Mouse (Mus musculus): ENCODE measurements at regions not wholly inside any gene's neighbourhood (a gene's known extent, or its start where the extent isn't known, plus 50 kb on each side); places are given as distances from the start of the nearest gene placed in this dataset.

DNA sequence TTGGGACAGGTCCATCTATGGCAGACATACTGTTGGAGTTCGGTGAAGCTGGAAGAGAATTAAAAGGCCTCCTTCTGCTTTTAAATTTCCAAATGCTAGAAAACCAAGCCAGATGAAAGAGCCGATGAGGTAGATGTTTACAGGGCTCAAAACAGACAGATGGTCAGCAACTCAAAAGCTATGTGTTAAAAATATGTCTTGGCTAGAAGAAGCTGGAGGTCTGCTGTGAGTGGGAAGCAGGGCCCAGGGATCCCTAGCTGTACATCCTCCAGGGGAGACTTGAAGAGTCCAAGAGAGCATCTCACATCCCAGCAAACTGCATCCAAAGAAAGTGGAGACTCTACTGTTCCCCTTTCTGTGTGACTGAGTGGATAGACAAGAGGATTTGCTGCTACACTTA, 526.5 kb upstream of the Id2 start:
- no peak for DNase-seq (ENCODE audit: low spot score in 2 of 2)

DNA sequence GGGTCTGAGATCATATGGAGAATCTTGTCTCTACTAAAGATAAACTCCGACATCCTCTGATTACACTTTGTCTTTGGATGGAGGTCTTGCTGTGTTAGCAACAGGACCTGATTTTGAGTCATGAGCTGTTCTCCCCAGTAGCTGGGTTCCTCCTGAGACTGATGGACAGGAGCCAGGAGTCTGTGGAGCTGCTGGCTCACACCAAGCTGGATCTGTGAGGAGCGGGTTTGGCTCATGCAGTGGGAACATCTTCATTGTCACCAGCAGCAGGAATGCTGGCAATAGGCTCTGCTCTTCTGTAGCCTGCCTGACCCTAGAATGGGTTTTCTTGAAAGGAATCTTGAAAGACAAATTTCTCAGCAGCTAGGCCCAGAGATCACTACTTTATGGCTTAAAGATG, 524.2 kb upstream of the Id2 start:
- DNase-seq (ENCODE audit: low spot score in 2 of 2), result no peak

DNA sequence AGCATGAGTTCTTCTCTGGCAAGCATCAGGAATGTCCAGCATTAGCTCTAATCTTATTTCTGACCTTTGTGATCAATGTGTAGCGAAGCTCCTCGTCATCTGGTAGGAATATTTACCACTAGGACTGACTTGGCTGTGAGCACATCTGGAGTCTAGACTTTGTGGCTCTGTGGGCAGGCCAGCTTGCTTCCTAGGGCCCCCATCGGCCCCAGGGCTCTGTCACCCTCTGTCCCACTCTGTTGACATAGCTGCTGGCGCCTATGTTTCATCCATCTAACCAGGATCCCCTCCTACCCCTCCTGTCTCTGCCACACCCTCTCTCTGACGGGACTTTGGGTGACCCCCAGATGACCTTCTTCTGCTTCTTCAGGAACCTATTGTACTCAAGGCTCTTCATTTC, 520.6 kb upstream of the Id2 start:
- DNase-seq (ENCODE audit: low spot score in 2 of 2), result no peak

DNA sequence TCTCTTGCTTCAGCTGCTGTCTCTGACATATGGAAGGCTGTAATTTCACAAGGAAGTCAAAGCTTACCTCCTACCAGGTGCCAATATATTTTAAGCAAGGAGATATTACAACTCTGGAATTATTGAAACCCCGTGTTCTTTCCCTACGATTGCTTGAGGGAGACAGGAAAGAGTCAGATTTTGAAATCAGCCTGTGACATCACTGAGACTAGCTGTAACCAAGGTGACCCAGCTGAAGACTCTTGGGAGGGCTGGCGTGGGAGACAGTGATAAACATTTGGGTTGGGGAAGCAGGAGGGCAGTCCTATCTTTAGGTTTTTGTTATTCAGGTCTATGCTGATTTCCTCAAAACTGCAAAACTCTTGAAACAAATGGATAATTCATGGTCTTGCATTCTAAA, 518.4 kb upstream of the Id2 start:
- DNase-seq (ENCODE audit: low spot score in 2 of 2), result no peak

DNA sequence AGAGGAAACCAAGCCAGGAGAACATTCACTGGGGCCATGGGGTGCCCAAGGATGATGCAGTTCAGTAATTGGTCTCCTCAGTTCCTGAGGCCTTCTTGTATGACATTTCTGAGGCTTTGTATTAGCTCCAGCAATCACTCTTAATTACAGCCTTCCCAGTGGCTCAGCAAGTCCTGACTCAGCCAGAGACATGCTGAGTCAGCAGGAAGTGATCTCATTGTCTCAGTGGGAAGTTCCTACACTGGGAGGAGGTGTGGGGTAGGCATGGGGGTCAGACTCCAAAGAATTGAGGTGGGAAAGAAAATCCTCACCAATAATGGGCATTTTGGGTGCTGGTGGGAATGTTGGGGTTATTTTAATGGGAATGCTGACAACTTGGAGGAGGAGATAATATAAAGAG, 516.5 kb upstream of the Id2 start:
- DNase-seq (ENCODE audit: low spot score in 2 of 2), result no peak

DNA sequence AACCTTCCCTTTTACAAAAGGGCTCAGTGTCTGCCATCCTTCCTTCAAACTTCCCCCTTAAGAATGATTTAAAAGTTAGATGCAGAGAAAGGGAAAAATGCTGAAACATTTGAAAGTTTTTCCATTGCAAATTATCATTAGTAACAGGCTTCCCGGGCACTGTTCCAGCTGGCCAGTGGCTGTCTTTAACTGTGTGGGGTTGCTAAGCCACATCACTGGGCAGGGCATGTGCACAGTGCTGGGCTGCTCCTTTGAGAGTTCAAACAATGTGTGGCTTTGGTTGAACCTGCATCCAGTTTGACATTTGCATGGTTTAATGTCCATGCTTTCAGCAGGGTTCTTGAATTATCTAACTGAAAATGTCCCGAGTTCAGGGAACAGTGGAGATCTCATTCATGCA, 512.1 kb upstream of the Id2 start:
- DNase-seq (ENCODE audit: low spot score in 2 of 2), result peak in 1 of 2 experiments; percentile 4

DNA sequence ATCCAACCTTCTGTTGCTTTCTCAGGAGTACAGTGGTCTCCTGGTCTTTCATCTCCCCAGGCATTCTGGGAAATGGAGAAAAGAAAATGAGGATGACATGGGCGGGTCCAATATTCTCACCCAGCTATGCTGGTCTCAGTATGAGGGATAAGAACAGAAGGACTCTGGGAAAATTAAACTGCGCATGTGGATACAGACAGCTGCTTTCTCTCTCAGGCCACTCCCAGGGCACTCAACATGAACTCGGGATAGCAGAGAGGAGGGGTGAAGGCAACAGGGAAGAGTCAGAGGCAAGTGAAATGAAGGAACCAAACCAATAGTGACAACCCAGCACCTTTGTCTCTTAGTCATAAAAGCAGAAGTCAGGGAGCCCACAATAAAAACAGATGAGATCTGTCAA, 508.5 kb upstream of the Id2 start:
- DNase-seq (ENCODE audit: low spot score in 2 of 2), result no peak

DNA sequence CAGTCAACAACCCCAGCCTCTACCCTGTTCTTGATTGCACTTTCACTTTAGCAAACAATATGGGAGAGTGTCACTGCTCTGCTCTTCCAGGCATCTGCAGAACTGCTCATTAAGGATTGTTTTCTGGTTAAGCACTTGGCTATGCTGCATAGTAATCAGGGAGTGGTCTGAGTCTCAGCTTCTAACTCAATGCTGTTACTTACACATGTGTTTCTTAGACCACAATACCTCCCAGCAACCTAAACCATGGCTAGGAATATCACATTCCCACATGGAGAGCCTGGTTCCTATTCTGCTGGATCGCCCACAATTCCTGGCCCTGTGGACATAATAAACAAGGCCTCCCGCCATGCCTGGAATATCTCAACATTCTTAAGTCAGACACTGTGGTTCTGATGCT, 493.3 kb upstream of the Id2 start:
- DNase-seq (ENCODE audit: low spot score in 2 of 2), result no peak

DNA sequence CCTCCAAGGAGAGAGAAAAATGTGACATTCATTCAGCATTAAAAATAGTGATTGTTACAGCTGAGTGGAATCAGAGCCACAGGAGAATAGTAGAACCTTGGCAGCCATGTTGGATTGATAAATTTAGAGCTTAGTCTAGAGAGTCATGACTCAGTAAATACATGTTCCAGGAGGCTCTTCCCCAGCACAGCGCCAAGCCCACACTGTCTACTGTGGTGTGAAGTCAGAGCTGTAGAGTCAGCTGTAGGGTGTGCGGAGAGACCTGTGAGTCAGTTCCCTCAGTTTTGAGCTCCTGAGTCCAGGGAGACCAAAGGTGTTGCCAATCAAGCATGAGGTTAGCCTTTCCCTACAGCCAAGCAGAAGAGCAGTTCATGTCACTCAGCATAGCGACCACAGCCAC, 488.8 kb upstream of the Id2 start:
- no peak for DNase-seq (ENCODE audit: low spot score in 2 of 2)

DNA sequence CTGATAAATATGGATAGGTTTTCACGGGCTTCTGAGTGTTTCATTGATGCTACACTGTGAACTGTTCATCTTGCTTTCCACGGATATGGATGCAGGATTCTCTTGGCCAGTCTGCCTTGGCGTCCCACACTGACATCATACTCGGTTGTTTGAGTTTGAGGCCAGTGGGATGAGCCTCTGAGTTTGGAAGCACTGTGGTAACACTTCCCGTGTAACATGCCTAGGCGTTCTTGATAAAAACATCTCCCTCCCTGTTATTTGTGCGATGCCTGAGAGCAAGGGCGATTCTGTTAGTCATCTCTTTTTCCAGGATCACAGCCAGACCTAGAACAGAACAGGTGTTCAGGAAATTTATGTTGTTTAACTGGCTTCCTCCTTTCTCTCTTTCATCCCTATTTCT, 482.5 kb upstream of the Id2 start:
- DNase-seq (ENCODE audit: low spot score in 2 of 2), result no peak

DNA sequence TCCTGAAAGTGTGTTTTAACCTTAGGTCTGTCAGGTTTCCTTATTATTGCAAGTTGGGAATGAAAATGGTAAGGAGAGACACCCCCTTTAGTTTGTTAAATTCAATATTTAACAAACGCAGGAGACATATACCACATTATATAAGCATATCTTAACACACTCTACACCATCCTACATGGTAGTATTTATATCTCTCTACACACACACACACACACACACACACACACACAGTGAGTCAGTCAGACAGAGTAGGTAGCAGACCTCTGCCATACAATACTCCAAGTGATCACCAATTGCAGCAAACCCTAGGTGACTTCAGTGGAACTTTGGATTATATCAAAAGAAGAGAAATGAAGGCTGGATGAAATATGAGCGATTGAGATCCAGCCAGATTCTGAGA, 468.2 kb upstream of the Id2 start:
- no peak for DNase-seq (ENCODE audit: low spot score in 2 of 2)

DNA sequence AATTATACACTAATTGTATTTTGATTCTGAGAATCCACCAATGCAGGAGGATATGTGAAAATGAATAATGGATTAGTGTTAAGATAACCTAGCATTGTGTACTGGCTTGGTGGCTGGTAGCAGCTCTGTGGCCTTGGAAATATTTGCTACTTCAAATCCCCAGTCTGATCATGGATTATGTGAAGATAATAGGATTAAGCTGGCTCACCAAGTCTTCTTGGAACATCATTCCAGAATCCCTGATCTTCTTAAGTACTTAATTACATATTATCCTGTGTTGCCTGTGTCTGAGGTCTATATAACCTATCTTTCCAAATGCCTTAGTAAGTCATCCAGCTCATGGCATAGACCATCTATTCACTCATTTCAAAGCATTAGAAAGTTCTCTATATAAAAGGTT, 462.7 kb upstream of the Id2 start:
- no peak for DNase-seq (ENCODE audit: low spot score in 2 of 2)

DNA sequence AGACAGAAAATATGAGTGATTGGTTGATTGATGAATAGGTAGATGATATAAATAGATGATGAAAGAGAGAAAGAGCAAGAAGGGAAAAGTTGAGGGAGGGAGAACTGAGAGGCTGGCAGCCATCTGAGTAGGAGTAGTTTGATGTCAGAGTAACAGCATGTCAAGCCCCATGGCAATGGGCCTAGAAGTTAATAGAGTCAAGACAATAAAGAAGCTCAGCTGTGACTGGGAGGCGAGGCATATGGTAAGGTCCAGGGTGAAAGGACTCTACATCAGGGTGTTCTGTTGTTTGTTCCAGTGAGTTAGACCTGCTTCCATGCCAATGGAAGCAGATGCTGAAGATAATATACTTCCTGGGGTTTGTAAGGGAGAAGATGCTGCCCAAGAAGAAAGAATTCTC, 456.7 kb upstream of the Id2 start:
- DNase-seq (ENCODE audit: low spot score in 2 of 2), result no peak

DNA sequence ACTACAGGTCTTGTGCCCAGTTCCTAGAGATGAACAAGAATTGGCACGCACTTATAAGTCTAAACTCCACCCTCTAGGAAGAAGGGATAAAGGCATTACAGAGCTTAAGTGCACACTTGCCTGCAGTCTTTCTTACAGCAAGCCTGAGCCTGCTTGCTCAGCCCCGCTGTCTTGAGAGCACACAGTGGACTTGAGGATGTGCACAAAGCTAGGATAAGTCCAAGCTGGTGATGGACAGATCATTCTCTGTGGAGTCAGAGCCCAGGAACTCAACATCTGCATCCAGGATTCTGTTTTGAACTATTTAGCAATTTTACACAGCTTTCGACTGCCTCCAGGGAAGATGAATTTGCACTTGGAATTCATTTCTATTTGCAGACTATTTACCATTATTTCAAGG, 452.8 kb upstream of the Id2 start:
- no peak for DNase-seq (ENCODE audit: low spot score in 2 of 2)

DNA sequence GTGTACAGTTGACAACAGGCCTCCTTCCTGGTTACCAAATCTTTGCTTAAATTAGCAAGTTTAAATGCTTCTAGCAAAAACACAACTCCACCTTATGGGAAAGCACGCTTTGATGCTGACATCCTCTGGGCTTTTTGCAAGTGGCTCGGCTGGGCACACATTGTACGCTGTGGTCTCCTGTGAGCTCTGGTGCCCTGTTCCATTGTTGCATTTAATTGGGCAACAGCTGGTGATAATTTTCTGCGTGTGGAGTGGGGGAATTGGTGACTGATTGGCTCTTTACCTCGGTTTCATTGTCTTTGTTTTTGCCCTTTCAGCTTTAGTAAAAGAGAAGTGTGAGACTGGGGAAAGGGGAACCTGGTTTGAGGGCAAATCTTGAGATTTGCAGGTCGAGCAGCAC, 447.3 kb upstream of the Id2 start:
- DNase-seq (ENCODE audit: low spot score in 2 of 2), result no peak

DNA sequence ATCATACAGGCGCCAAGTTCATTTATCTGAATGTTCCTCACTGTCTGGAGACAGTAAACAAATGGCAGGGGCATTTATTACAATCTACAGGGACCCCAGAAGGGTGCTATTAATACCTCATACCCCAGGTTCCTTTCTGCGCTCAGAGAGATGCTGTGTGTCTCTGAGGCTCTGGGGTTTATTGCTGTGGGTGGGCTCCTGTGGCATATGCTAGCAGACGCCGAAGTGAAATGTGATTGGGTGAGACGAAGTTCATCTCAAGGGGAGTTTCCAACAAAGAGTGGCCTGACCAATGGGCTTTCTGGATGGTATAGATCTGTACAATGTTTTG, 437.6 kb upstream of the Id2 start:
- no peak for DNase-seq (ENCODE audit: low spot score in 2 of 2)

DNA sequence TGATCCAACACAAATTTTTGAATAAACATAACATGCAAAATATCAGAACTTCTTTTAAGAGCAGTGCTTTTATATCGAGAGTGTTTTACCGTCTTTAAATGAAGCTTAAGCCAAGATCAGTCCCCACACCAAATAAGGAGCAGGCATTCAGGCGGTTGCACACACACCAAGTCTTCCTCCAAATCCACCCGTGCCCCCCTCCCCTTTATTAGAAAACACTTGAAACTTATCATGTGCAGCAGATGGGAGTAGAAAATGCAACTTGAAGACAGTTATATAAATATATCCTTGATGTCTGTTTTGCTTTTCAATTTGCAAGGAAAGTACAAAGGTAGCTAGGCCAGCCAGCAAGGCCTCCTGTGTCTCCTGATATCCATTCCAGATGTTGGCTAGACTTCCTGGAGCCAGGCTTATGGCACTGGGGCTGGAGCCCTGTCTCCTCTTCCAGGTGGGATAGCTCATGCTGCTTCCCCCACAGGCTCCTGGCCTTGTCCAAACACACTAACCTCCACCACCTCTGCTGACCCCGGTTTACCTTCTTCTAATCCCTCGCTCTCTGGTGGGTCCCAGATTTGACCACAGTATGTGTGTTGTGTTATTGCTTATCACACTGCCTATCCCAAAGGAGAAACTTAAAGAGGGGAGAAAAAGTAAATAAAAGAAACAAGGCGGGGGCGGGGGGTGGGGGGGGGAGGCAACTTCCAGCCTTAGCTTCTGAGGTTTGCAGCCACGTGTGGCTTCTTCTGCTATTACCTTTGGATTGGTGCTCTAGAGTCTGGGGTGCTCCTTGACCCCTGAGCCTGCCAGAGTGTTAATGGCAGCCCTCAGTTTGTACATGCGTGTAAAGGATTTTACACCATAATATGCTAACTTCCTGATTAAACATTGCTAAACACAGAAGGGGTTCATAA, 437.0 kb upstream of the Id2 start:
- DNase-seq (ENCODE audit: low spot score in 2 of 2), result no peak

DNA sequence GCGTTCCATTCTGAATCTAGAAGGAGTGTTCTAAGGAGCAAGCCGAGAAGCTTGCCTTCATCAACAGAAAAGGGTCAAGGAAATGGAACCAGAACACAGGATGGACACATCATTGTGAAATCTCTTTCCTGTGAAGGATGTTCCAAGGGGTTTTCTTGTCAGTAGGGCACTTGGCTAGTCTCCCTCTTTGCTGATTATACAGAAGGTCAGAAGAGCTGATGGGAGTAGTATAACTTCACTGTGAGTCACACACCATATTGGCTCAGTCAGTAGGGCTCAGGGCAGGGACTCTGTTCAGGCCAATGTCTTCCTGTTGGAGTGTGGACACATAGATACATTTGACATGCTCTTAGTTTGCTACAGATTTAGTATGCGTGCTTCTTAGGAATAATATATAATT, 433.5 kb upstream of the Id2 start:
- DNase-seq (ENCODE audit: low spot score in 2 of 2), result no peak

DNA sequence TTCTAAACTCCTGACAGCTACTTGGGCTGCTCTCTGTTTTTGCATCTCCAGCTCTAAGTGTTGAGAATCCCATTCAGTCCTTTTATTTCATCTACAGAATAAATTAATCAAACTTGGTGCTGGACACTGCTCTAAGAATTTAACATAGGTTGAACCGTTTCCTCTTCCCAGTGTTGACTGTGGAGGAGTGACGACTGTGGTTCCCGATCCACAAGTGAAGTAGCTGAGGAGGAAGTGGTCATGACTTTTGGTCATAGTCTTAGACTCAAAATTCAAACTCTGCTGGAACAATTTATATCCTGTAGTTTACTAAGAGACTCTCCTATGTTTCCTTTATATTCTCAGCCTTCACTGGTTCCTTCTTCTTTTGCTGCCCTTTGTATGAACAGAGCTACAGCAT, 432.6 kb upstream of the Id2 start:
- no peak for DNase-seq (ENCODE audit: low spot score in 2 of 2)

DNA sequence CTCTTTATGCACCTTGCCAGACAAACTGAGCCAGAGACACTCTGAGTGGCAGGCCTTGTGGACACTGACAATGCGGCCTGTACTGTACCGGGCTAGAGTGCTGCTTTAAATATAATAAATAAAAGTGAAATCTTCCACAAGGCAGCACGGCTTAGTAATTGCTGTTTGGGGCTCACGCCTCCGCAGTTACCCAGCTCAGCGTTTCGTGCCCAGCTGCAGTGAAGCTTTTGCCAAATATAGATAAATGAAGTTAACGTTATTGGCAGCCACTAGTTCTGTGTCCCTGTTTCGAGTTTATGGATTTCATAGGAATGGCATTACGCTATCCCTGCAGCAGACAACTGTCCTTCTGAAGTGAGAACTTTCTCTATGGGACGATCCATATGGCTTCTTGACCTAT, 429.7 kb upstream of the Id2 start:
- no peak for DNase-seq (ENCODE audit: low spot score in 2 of 2)

DNA sequence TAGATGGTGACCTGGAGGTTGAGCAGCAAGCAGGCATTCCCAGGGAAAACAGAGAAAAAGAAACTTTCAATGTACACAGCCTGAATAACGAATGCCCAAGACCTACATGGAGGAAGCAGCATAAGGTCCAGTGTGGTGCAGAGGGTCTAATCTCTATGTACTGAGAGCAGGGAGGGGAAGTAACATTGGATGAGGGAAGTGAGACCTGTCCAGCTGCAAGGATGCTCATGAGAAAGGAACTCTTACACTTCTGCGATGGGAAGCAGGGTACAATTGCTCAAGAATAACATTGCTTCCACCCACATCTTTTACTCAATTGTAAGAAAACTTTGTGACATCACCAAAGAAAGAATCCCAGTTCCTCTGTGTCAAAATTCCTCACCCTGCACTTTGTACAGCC, 419.8 kb upstream of the Id2 start:
- no peak for DNase-seq (ENCODE audit: low spot score in 2 of 2)

DNA sequence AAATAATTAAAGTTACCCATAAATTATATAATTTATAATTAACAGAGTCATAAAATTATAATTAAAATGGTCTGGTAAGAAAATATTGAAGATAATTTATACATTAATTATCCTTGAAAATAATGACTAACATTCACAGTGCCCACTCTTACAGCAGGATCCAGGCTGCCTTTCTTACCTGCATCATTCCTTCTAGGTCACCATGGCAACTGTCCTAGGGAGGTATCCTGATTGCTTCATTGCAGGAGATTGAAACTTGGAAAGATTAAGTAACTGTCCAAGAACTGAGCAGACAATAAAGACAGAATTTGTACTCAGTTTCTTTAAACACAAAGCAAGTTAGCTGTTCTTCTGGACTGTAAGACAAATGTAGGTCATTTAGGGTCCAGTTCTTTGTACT, 416.7 kb upstream of the Id2 start:
- DNase-seq (ENCODE audit: low spot score in 2 of 2), result no peak

DNA sequence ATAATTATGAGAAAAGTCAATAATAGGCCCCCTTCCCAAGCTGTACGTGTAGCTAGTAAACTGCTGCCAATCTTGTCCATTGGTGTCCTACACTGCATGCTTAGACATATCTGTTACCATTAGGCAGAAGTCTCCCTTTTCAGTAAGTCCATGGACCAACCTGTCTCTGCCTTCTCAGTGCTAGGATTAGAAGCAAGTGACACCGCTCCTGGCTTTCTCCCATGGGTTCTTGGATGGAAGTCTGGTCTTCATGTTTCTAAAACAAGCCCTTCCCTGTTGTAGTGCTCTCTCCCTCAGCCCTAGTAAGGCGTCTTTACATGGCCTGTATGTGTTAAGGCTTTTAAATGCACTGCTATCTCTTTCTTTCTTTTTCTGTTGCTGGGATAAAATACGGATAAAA, 412.7 kb upstream of the Id2 start:
- DNase-seq (ENCODE audit: low spot score in 2 of 2), result no peak

DNA sequence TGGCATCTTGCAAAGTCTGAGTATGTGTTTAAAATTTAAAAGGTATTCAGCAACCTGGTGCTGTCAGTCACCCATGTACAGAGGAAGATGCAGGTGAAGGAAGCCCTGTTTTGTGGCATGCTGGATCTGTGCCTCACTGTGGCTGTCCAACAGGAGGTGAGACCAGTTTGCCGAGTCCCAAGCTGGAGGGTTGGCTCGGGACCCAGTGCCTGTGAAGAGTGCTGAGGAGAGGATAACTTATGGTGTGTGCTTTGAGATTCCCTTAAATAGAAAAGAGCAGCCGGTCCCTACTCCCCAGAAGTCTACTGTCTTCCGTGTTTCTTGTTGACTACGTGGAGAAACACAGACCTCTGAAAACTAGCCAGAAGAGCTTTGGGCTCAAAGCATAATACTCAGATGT, 396.3 kb upstream of the Id2 start:
- DNase-seq (ENCODE audit: low spot score in 2 of 2), result no peak
